Mouse (Mus musculus): ENCODE results near the gene Guca1a.
A peak's percentile ranks its signal among the peaks of the same experiment; 100 is the strongest.
"Not testable (repeated sequence)": the region's sequence is repeated elsewhere in the genome, so short reads cannot be mapped to it uniquely, and the experiment has no call there.

The Guca1a gene

DNA sequence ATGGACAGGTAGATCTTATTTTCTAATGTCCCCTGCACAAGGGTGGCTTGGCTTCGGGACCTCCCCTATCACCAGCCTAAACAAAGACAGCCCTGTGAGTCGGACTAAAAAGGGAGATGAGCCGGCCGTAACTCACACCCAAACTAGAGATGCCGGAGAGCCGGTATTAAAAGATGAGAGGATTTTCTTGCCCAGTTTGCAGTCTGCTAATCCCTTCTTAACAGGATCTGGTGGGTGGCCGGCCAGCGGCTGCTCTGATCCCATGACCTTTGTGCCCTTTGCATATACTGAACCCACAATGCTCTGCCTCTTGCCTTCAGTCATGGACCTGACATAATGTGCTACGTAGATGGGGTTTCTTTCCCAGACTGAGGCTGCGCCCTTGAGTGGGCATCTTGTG is at the start of gene Guca1a:
Gene Guca1a, minus strand, starts transcription at position 134 of the 400 bp plus-strand sequence.
- peak; percentile 90 for DNase-seq (ENCODE audit: low read depth, low spot score)

DNA sequence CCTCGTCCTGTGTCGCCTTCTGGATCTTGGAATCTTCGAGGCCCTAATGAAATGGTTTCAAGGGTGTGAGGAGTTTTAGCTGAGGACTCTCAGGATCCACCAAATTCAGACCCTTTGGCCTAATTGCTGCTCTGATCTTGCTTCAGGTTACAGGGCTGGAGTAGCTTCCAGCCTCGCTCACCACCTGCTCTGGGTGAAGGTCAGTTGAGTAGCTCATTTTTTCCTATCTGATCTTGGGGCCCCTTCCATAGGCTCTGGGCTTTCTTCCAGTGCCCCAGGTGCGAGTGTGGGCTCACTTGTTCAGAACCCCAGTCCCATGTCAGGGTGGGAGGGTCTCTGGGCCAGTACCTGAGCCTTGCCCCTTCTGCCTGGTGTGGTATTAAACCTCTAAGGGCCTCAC is 49.0 kb upstream of the Guca1a start:
- DNase-seq (ENCODE audit: low read depth, low spot score), result no peak

DNA sequence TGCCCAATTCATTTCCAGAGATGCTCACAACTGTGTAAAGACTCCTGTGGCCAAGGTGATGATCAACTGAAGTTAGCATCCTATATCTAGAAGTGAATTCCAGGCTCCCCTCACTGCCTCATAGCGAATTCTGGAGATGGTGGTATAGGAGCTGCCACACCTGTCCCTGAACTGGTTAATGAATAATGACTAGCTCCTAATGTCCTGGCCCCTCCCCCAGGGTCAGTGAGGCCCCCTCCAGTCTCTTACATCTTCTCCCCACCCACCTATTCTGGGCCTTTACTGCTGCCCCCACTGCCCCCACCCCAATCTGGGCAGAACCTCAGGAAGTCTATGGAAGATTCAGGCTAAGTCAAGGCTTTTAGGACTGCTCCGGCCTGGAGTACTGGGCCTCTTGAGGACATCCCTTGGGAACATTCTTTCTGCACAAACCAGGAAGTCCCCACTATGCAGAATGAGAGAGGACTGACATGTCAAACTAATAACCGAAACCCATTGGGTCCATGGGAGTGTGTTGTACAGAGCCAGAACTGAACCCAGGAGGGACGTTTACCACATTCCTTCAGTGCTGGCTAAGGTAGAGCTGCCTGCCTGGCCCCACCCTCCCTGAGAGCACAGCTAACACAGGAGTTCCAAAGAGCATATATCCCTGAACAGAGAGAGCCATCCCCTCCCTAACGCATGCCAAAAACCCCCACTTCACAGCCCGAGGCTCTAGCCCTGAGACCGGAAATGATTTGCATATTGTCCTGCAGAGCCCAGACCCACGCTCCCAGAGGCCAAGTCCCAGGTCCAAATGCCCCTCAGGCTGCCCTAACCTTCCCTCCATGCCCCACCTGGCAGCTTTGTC is 48.4 kb upstream of the Guca1a start:
- no peak for DNase-seq (ENCODE audit: low read depth, low spot score)

DNA sequence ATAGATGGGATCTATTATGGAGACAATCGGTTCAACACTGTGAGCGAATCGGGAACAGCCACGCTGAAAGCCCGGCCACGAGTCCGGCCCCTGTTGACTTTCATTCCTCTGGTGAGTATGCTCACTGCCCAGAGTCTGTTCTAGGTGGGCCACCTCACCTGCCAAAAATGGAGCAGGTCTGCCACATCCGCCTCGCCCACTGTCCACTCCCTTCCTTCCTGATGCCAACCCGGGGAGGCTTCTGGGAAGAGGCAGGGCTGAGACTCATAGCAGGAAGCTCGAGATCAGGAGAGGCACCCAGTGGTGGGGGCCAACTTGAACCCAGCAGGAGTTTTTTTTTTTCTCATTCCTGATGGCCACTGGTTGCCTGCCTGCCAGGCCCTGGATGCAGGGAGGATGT is 46.2 kb upstream of the Guca1a start:
- DNase-seq (ENCODE audit: low read depth, low spot score), result no peak

DNA sequence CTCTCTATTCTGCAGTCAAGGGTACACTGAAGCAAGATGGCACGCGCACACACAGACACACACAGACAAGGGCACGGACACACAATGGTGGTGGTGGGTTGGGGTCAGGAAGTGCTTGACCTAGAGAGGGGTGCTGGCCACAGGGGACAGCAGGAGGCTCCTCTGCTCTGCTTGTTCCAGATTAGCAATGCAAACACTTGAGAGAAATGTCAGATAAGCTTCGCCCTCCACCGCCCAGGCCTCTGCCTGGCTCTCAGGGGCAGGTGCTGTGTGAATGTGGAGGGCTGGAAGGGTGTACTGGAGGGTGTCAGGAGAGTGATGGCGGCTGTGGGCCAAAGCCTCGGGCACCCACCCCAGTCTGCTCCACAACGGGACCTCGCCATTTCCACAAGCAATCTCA is 45.6 kb upstream of the Guca1a start:
- no peak for DNase-seq (ENCODE audit: low read depth, low spot score)

DNA sequence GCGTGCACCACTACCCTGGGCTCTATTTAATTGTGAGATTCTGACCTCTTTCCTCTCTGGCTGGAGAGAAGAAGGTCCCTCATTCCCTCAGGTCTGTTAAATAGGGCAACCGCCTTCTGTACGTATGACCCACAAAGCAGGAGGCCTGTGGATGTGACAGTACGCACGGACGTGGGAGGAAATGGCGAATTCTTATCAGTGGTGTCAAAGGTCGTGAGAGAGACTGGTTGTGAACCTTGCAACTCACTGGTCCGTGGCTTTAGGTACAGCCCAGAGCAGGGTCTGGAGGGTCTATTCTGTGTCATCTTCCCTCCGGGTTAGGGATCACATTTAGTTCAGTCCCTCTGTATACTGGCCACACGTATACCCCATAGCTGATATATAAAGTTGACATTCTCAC is 45.1 kb upstream of the Guca1a start:
- DNase-seq (ENCODE audit: low read depth, low spot score), result no peak

DNA sequence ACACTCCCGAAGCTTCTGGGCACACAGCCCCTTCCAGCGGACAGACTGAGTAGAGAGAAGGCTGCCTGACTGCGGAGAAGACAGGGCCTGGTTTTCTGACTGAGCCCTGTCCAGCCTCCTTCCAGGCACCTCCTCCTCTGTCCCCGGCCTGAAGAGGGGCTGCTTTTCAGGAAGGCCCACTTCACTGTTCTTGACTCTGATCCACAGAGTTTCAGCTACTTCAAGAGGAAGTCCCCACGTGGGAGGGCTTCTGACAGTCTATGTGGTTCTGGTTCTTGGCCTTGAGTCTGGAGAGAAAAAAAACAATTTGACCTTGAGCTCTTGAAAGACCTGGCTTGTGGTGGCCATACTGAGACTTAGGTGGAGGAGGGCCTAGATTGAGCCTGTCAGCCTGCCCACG is 43.7 kb upstream of the Guca1a start:
- no peak for DNase-seq (ENCODE audit: low read depth, low spot score)

DNA sequence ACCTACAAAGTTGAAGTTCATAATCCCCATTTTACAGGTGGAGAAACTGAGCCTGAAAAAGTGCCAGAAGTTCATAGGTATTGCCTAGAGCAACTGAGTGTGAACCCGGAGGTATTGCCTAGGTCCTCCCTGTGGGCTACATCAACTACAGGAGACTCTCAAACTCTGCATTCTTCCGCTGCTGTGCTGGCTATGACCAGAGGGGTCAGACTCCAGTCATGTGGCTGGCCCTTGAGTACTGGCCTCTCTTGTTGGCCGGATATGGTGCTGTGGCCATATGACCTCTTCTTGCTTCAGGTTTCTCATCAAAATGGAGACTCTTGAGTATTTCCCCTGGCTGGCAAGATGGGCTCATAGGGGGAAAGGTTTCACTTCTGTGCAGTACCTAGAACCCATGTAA is 41.9 kb upstream of the Guca1a start:
- DNase-seq (ENCODE audit: low read depth, low spot score), result no peak

DNA sequence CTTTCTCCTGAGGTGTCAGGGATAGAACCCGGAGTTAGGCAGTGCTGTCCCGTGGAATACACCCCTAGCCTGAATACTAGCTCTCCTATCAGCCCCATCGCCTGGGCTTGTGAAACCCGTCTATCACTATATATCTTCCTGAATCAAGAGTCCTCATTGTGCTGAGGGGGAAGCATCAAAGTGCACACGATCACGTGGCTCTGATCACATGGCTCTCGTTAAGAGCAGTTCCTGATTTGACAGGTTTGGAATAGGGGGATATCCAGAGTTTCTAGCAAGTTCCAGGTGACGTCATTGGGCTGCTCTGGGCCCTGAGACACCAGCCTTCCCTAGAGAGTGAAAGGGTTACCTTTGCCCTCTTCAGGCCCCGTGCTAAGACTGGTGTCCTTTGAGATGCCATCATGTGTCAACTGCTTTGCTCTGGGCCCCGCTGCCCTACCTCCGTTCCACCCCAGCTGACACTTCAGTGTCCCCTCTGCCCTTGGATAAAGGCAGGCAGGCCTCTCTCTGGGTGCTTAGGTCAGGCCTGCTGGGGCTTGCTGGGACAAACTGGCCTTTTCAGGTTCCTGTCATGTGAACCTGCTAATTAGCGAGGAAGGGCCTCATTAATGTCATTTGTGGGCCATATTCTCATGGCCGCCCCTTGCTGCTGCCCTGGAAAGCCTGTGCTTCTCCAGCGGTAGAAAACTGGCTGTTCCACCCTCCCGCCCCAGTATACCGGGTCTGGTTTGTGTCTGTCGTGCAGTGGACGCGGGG is 41.1 kb upstream of the Guca1a start:
- DNase-seq (ENCODE audit: low read depth, low spot score), result no peak

DNA sequence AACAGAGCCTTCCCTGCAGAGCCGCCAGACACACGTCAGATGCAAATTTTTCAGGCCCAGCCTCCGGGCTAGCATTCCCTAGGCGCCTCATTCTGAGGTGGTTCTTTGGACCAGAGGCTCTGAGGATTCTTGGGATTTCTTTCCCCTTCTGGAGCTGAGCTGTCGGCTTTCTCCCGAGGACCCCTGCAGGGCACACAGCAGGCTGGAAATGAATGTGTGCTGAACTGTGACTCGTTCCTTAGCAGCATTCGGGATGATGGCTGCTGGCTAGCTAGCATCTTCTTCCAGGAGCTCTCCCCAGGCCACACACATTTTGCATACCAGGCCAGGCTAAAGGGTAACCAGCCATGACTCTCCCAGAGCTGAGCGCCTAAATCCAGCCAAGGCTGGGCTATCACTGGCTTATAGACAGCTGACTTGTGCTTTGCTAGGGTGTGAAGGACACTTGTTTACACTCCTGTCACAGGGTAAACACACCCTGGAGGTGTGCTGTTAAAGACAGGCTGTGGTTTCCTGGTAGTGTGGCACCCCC is 40.0 kb upstream of the Guca1a start:
- no peak for DNase-seq (ENCODE audit: low read depth, low spot score)

DNA sequence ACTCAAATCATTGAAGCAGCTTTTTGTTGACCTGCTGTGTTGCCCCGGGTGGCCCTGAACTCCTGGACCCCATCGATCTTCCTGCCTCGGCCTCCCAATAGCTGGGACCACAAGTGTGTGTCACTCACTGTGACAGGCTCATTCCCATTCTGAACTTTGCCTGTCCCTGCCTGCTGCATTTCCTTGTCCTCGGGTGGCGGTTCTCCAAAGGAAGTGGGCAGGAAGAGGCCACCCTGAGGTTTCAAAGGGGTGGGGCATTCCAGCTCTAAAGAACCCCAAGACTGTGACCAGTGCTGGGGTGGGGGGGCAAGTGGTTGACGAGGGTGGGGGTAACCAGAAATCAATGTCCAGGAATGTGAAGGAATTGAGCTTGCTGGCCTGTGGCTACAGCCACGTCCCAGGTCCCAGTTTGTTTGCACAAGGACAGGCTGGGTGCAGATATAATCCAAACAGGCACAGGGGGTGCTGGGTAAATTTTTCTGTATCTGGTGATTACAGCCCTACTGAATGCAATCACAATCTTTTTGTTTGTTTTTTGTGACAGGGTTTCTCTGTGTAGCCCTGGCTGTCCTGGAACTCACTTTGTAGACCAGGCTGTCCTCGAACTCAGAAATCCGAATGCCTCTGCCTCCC is 39.1 kb upstream of the Guca1a start:
- no peak for DNase-seq (ENCODE audit: low read depth, low spot score)

DNA sequence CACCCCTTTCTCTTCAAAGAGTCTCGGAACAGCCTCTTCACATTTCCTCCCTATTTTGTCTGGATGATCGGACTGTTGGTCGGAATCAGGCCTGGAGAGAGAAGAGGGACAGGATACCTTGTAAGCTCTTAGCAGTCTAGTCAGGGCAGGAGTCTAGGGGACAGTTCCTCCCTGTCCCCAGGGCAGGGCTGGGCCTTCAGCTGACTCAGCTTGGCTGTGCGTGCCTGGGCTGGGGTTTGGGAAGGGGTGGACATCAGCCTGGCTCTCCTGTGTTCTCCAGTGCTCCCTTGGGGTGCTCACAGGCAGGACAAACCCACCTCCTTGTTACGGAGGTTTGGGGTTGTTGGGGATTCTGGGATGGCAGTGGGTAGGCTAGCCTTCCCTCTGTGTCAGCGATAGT is 38.2 kb upstream of the Guca1a start:
- DNase-seq (ENCODE audit: low read depth, low spot score), result no peak

DNA sequence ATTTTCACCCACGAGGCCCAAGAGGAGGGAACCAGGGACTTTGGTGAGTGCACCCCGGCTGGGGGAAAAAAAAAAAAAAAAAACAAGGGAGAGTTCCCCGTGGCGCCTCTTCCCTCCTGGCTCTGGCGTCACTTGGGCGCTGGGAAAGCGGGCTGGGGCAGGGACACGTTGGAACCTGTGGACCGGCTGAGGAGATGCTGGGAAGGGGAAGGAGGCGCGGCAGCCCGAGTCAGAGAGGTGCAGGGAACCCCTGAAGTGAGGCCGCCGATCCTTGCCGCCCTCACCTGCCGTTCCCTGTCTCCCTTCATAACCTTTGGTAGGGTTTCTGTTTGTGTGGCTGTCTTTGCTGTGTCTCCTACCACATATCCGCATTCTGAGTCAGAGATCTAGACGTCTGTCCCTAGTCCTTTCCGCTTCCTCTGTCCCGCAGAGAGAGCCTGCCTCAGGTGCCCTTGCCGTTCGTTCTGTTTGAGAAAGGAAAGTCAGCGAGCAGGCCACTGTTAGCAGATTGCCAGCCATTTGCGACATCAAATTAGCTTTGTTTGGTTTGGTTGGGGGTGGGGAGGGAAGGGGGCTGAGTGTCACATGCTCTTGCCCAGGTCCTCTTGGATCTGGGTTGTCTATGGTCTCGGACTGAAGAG is 36.6 kb upstream of the Guca1a start, which contains the start of gene 1700001C19Rik:
Gene 1700001C19Rik, minus strand, starts transcription at position 470 of the 641 bp plus-strand sequence.
- no peak for DNase-seq (ENCODE audit: low read depth, low spot score)

DNA sequence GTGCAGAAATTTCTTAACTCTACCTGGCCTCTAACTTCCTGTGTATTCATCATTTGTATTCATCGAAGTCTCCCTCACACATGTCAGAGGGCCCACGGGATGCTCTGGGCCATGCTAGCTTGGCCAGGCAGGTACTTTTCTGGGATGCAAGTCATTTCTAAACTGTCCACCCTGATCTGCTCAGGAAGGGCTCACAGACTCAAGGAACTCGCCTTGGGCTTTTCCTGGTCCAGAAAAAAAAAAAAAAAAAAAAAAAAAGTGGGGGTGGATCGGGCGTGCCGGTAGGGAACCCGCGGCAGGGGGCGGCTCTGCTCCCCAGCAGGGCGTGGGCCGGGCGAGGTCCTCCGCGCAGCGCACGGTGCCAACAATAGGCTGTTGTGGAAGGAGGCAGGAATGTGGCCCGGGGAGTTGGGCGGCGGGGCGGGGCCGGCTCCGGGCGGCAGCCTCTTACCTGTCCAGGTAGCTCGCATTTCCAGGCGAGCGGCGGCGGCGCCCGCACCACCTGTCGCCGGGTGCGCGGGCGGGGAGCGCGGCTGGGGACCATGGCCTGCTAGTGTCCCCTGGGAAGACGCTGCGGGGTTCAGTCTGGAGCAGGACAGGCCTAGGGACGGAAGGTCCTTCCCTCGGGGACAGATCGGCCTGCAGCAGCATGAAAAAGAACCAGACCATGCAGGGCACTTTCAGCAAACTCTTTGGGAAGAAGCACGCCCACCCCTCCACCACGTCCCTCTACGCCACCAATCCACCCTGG is 35.9 kb upstream of the Guca1a start, which contains the start of gene AI661453:
Gene AI661453, plus strand, starts transcription at position 460 of the 751 bp plus-strand sequence.
- DNase-seq (ENCODE audit: low read depth, low spot score), result no peak

DNA sequence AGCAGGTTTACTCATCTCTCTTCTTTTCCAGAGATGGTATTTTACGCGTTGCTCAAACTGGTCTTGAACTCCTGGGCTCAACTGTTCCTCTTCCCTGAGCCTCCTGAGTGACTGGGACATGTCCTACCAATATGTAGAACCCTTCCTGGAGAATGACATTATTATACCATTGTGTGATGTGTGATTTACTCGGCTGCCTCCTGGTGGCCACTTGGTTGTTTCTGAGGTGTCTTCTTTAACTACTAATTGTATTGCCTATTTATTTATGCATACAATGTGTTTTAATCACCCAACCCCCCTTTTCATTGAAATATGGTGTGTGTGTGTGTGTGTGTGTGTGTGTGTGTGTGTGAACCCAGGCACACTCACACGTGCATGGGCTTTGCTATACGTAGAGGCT is 30.4 kb upstream of the Guca1a start:
- DNase-seq (ENCODE audit: low read depth, low spot score), result peak; percentile 13

DNA sequence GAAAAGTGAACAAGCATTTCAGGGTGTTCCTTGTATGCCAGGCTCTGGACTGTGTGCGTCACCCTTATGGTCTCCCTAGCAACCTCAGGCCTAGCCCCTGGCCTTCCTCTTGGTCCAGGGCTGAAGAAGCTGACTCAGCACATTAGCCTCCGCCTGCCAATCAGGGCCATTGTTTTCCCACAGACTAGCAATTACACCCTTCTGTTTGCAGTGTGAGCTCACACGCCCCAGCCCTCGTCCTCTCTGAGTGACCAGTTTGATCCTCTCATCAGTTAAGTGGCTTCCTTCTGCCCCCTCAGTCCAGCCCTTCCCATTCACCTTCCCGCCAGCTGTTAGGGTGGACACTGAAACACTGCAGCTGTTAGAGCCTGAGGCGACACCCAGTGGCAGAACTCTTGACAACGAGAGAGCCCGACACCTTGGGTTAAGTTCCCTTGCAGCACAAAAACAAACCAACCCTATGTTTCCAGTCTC is 28.5 kb upstream of the Guca1a start:
- DNase-seq (ENCODE audit: low read depth, low spot score), result peak; percentile 67

DNA sequence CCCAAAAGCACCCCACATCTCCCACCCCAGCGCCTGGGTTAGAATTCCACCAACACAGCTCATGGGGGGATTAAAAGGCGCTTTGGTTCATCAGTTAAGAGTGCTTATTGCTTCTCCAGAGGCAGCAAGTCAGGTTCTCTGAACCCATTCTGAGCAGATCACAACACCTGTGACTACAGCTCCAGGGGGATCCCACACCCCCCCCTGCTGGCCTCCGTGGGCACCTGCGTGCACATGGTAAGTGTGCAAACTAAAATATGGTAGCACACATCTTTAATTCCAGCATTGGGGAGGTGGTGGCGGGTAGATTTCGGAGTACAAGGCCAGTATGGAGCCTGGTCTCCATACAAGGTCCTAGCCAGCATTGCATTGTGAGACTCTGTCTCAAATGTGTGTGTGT is 26.9 kb upstream of the Guca1a start:
- DNase-seq (ENCODE audit: low read depth, low spot score), result peak; percentile 16

DNA sequence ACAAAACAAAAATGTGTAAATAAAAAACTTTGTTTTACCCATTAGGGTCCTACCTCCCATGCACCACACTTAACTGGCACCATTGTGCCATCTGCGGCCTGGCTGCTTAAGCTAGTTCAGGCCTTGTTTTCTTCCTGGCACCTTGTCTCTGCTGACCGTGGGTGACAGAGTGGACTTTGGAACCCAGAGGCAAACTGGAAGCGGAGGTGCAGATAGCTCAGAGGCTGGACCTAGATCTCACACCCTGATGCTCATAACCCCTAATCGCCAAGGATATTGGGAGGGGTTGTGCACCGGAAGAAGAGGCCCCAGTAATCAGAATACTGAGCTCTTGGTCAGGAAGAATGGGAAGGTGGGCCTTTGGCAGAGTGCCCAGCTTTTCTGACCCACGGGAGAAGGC is 23.8 kb upstream of the Guca1a start:
- DNase-seq (ENCODE audit: low read depth, low spot score), result no peak

DNA sequence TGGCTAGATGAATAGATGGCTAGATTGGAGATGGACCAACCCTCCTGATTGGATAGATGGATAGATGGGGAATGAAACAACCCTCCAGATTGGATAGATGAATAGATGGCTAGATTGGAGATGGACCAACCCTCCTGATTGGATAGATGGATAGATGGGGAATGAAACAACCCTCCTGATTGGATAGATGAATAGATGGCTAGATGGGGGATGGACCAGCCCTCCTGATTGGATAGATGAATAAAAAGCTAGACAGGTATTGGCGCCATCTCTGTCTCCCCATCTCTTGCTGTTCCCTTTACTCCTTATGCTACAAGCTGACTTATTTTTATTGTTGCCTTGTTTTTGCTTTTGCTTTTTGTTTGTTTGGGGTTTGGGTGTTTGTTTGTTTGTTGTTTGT is 22.2 kb upstream of the Guca1a start:
- not testable (repeated sequence) for DNase-seq (ENCODE audit: low read depth, low spot score)

DNA sequence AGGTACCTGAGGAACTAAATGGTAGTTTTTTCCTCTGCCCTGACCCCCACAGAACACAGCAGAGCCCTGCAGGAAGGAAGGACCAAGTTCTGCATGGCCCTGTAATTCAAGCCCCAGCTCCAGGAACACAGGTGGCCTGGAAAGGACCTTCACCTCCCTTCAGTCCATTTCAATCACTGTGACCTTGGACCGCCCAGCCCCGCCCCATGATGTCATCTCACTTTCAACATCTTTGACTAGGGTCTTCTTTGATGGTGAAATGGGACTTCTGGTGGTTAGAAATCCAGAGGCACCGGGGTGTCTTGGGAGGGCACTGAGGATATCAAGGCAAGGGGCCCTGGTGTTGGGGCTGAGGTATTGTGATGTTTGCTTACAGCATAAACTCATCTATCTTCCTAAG is 21.2 kb upstream of the Guca1a start:
- DNase-seq (ENCODE audit: low read depth, low spot score), result no peak

DNA sequence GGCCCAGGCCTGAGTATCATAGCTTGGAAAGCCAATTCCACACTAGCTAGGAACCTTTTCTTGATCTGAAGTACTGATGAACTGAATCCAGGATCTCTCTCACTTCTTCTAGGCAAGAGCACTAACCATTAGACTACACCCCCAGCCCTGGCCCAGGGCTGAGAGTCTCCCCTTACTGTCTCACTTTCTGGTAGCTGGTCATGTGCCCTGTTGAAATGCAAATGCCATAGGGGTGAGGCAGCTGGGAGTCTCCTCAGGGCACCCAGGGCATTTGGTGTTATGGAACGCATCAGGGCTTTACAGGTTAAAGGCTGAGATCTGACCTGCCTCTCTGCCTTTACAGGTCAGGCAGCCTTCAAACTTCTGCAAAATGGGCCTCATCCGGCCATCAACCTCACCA is 19.8 kb upstream of the Guca1a start:
- DNase-seq (ENCODE audit: low read depth, low spot score), result no peak

Data from retina, adult 2 months (tissue).